Mouse (Mus musculus) gastrocnemius, adult 8-10 months (tissue): ENCODE measurements around the gene Pbsn. TPM values are rescaled to one million over a fixed set of nuclear protein-coding genes. Genes with fewer than 3 reads are reported as not detected.
"Not testable (repeated sequence)": the region's sequence is repeated elsewhere in the genome, so short reads cannot be mapped to it uniquely, and the experiment has no call there.

Experiments
- DNase-seq, 2 experiments: peaks; one replicate each; pipeline ENCODE4 v3.0.0; 2022; ENCODE audit warnings: low spot score in 2 of 2
- total RNA-seq, 4 experiments: library from RNA; stranded (reverse); gene quantifications; 2 replicates each; pipeline ENCODE4 v1.2.4; 2022

The Pbsn gene
- not detected for total RNA-seq

DNA sequence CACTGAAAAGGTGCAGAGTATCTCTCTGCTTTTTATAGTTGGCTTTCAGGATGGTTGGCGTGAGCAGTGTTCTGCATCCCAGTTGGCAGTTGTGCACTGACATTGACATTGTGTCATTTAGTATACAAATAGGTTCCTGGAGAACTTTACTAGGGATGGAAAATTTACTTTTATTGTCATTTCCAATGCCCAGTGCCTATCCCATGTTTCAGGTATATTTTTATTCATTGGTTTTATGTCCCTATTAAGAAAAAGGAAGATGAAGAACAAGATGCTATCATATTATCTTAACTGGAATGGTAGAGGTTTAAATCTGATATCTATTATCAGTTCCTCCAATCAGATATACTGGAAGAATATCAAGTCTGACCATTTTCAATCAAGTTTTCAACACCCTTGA, at the start of gene Pbsn:
Gene Pbsn, minus strand, starts transcription at position 101 of the 400 bp plus-strand sequence.
- DNase-seq: no peak

GRCm38 (mm10) chrX:77880033-77880432, 26.6 kb upstream of the Pbsn start:
- DNase-seq: not testable (repeated sequence)

- DNase-seq: not testable (repeated sequence)
Measured at GRCm38 (mm10) chrX:77864458-77864857, 11.0 kb upstream of the Pbsn start, which contains the start of gene Gm14744. Gm14744 (plus strand) TSS chrX:77864758.

DNA sequence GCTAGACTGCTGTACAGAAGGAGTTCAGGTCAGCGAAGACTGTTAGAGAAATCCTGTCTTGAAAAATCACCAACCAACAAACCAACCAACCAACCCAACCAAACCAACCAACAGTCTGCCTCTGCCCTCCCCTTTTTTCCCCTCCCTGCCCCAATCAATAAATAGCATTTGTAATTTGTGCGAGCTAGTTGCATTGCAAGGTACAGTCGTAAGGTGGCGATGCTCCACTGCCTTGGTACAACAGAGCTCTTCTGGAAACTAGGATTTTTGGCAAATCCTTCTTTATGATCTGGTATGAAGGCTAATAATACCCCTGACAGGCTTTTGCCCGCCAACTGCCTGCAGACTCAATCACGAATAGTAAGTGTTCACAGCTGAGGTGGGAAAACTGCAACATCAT, 41.4 kb downstream of the Pbsn start:
- DNase-seq: no peak

GRCm38 (mm10) chrX:77810608-77811206, 42.7 kb downstream of the Pbsn start:
- DNase-seq: peak; percentile 9 to 15

GRCm38 (mm10) chrX:77808602-77809001, 44.8 kb downstream of the Pbsn start:
- no peak for DNase-seq

DNA sequence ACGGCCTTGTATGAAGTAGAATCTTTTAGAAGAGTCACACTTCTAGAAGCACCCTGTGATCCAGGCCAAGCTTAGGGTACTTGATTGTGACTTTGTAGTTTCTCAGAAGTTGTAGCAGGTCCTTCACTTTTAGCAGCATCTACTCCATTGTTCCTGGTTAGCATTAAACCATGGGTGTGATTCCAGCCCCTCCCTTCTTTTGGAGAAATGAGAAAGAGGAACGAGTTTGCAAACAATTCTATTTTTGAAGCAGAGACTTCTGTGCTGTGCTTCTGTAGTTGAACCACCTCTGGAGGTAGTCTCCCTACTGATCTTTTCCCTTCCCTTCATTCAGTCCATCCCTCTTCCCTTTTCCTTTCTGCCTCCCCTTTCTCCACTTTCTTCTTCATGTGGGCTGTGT, 51.1 kb downstream of the Pbsn start:
- no peak for DNase-seq

DNA sequence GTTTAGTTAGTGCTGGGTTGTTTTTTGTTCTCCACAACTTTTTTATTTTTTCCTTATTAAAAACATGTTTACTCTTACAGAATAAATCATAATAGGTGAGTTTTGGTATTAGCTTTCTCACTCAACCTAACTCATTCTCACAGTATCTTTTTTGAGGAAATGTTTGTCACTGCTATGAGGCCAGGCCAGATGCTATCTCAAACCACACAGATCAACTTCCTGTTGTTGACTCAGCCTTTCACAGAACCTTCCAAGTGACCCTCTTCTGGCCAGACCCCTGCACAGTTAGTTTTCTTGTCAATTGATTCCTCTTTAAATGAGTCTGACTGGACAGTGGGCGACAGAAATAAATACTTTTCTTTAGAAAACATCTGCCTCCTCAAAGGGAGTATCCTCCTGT, 51.9 kb downstream of the Pbsn start:
- DNase-seq: no peak

DNA sequence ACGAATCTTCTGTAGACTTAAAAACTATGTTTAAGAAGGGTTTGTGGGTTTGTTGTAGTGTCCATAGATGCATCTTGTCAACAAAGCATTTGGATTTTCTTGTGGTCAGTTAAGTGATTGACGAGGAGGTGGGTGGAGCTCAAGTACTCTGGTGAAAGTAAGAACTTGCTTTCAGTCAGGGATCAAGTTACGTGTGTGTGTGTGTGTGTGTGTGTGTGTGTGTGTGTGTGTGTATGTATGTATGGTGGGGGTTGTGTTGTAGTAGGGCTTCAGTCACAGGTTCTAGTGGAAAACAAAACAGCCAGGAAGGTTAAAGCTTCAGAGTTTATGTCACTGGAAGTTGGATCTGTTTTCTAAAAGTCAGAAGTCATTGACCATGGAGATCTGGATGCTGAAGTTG, 53.9 kb downstream of the Pbsn start:
- DNase-seq: no peak

- no peak for DNase-seq
Measured at GRCm38 (mm10) chrX:77797801-77798200, 55.6 kb downstream of the Pbsn start.

- DNase-seq: no peak
Measured at GRCm38 (mm10) chrX:77796916-77797315, 56.5 kb downstream of the Pbsn start.

DNA sequence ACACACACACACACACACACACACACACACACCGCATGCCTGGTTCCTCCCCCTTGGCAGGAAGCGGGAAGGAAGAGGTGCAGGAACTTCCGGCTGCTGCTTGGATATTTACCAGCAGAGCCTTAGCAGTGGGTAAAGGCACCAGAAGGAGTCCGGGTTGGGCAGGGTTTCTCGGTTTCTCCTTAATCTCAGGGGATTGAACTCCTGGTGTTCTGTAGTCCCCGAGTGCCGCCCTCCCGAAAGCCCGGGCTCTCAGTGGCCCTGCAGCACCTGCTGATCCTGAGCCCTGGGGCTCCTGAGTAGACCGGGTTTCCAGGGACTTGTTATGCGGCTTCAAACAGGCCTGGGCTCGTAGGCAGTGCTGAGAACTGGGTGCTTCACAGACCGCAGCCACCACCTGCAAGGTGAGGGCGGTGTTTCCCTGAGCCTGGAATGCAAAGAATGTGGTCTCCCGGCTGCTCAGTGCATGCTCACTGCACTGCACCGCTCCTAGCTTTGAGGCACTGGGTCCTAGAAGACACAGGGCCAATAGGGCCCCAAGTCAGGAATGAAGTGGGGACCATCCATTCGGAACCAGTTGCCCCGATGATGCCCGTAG, 57.1 kb downstream of the Pbsn start, which contains the start of gene Prkx:
Gene Prkx, minus strand, starts transcription at position 41 of the 598 bp plus-strand sequence.
- DNase-seq: no peak

GRCm38 (mm10) chrX:77795858-77796174, 57.6 kb downstream of the Pbsn start:
- DNase-seq: peak; percentile 80 to 82

DNA sequence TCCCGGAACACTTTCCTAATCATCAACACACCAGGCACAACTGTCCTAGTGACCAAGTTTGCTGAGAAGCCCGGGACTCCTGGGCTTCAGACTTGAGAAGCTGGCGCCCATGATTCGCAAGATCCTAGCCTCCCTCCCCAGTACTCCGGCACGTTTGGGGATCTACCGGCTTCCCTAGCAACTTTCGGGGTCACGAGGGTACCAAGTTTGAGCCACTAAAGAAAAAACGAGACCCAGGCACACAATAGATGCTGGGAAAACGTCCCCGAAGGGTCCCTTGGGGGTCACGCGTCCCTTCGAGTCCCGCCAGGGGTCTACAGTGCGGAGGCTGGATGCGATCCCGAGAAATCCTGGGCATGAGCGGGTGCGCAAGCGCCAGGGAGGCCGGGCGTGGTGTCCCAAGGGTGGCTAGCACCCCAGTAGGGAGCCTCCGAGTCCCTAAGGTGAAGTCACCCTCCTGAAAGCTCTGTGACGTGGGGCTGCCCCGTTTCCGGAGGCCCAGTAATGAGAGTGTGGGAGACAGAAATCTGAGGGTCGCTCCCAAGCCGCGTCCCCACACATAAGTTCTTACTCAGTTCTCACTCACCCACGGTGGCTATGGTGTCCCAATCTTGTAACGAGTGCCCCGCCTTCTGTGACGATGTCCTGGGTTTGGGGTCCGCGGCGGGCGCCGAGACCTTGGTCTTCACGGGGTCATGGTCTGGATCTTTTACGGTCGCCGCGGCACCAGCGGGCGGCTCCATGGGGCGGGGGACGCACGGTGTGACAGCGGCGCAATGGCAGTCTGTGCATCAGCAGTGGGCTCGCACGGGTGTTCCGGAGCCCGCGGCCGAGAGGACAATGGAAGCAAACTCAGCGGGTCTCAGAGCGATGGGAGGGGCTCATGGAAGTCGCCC, 58.2 kb downstream of the Pbsn start:
- DNase-seq: peak in 1 of 2 experiments; percentile 6

DNA sequence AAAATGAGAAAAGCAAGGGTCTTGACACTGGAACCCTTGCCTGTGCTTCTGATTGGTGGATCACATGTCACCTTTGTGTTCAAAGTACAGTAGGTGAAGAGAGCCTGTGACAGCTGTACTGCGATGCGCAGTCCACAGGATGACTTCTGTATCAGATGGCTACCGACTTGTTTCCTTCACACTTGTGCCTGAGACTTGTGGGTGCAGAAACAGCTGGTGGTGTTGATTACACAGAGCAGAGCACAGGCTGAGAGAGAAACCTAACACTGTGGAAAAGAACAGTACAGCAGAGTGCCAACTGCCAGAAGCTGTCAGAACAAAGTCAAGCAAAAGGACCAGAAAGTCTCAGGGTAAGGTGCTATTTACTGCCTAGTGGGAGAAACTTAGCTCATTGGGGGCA, 64.7 kb downstream of the Pbsn start:
- no peak for DNase-seq

Other genes with a start within 250 kb of the Pbsn start
- 1 to 10 TPM; 7.7 to 8.3 (median 7.9) TPM for gene Prkx, start 57.3 kb downstream of the Pbsn start, total RNA-seq
- gene Gm14744, start 11.1 kb upstream of the Pbsn start, total RNA-seq: not detected
- gene 5430402E10Rik, start 71.4 kb upstream of the Pbsn start, total RNA-seq: not detected
- gene Obp1a, start 237.8 kb upstream of the Pbsn start, total RNA-seq: not detected